8 mouse cellular contexts compared by ENCODE assay signal in the genomic region with DNA sequence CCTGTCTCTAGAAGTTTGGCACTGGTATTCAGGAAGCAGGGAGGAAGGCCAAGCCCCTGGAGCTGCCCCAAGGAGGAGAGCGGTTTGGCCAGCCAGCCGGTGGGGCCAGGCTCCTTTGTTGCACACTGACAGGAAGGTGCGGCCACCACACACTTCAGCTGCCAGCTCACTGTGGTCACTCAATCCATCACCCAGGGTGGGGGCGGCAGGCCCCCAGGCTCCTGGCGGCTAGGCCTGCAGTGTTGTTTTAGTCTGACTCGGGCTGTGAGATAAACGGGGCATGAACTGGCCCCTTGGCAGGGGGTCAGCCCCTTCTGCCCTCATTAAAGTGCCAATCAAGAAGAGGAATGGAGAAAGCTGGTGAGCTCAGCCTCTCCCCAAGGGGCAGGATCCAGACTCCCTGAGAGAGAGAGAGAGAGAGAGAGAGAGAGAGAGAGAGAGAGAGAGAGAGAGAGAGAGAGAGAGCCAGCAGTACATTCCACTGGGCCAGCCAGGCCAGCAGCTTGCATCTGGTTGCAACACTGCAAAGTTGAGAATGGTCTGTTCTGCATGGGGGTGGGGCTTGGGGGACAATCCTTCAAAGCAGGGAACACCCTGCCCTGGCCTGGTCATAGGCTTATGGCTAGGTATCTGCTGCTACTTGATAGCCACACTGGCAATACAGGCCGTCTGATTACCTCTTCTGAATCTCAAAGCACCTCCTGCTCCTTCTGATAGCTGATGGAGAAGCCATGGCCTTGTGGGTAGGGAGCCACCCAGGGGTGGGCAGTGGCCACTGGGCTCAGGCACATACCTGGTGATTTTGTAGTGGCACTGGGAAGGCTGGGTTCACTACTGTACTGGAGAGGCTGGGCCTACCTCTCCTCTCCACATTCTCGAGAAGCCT. TPM values are rescaled to one million over a fixed set of nuclear protein-coding genes. Genes with fewer than 3 reads are reported as not detected.
A peak's percentile ranks its signal among the peaks of the same experiment; 100 is the strongest.
DNase-seq lines count a peak whose midpoint lies in the region; ATAC-seq and TF ChIP-seq lines count a peak whose summit lies in the region.

No protein-coding gene starts in this region.

- TF ChIP-seq CTCF in embryonic fibroblast, embryonic 13.5 days (IDR thresholded peaks at IDR 0.05; ENCODE audit: borderline replicate concordance, insufficient read depth, low read length), result no peak

- H3K9me3 ChIP-seq in heart, embryonic 14.5 days (ENCODE audit: control insufficient read depth, low read length), result no peaks in the 10 kb centered on the region
- no peaks in the 10 kb centered on the region for H3K9me3 ChIP-seq in kidney, embryonic 16.5 days (ENCODE audit: low read length)

- 0 out of 2 replicates have a peak, but pooled peaks cover 2% of the 10 kb centered on the region for H3K4me1 ChIP-seq in embryonic fibroblast, embryonic 13.5 days (ENCODE audit: control insufficient read depth, insufficient read depth, low read length)
- peaks cover 27 to 38% of the 10 kb centered on the region in 2 experiments for H3K4me1 ChIP-seq in heart, embryonic 14.5 days (ENCODE audit: control insufficient read depth in 2 of 2, insufficient read depth in 2 of 2, low read length in 2 of 2)
- H3K4me1 ChIP-seq in kidney, embryonic 16.5 days (ENCODE audit: insufficient read depth, low read length), result peaks cover 32% of the 10 kb centered on the region

- peak; percentile 76 for ATAC-seq in heart, embryonic 14.5 days (ENCODE audit: insufficient number of reproducible peaks, insufficient read depth, low FRiP score, low read depth)
- ATAC-seq in kidney, embryonic 16.5 days (ENCODE audit: low FRiP score, low TSS enrichment), result peak; percentile 92

- H3K27me3 ChIP-seq in heart, embryonic 14.5 days (ENCODE audit: control insufficient read depth, insufficient read depth, low read length), result no peaks in the 10 kb centered on the region
- H3K27me3 ChIP-seq in kidney, embryonic 16.5 days (ENCODE audit: insufficient read depth, low read length), result no peaks in the 10 kb centered on the region

- 14% methylated on average over 9 of the region's 9 CpGs for WGBS in heart, embryonic 14.5 days
- WGBS in kidney, embryonic 16.5 days, result 6% methylated on average over 9 of the region's 9 CpGs

- no peak for TF ChIP-seq POLR2A in embryonic fibroblast, embryonic 13.5 days (IDR thresholded peaks at IDR 0.05; ENCODE audit: low read depth, low read length)

- peak overlapping the region; percentile 22; the same call in 1 of the 2 replicates for H3K9ac ChIP-seq in heart, embryonic 14.5 days (ENCODE audit: low read length)
- H3K9ac ChIP-seq in kidney, embryonic 16.5 days (replicated peaks; ENCODE audit: low read length), result peak overlapping the region; percentile 55

- DNase-seq in right cerebral cortex, adult 18-20 months, result peak; percentile 13
- DNase-seq in right cerebral cortex, postnatal 36 days (ENCODE audit: low spot score in 2 of 2), result no peak
- DNase-seq in lung, postnatal 25 days (ENCODE audit: low spot score), result peak; percentile 80
- peak; percentile 73 for DNase-seq in retina, embryonic 14.5 days (ENCODE audit: low spot score)
- DNase-seq in thymus, postnatal 36 days, result no peak

- no peak overlapping the region for H3K4me2 ChIP-seq in heart, embryonic 14.5 days (ENCODE audit: low read length)
- H3K4me2 ChIP-seq in kidney, embryonic 16.5 days (replicated peaks; ENCODE audit: low read depth, low read length), result peak overlapping the region; percentile 17; the same call in 1 of the 2 replicates

- H3K36me3 ChIP-seq in heart, embryonic 14.5 days (ENCODE audit: control insufficient read depth, insufficient read depth, low read length), result no peaks in the 10 kb centered on the region
- no peaks in the 10 kb centered on the region for H3K36me3 ChIP-seq in kidney, embryonic 16.5 days (ENCODE audit: insufficient read depth, low read length)

- H3K27ac ChIP-seq in embryonic fibroblast, embryonic 13.5 days (ENCODE audit: insufficient read depth, low read length), result peak overlapping the region; percentile 24
- H3K27ac ChIP-seq in heart, embryonic 14.5 days (replicated peaks in 1 of 2; ENCODE audit: control insufficient read depth in 1 of 2, insufficient read depth in 1 of 2, low read depth in 2 of 2, low read length in 2 of 2), result peak overlapping the region; percentile 50 to 86
- H3K27ac ChIP-seq in kidney, embryonic 16.5 days (ENCODE audit: low read length), result peak overlapping the region; percentile 84

- no peak overlapping the region for H3K4me3 ChIP-seq in embryonic fibroblast, embryonic 13.5 days (ENCODE audit: insufficient read depth, low read length)
- no peak overlapping the region for H3K4me3 ChIP-seq in heart, embryonic 14.5 days (ENCODE audit: control insufficient read depth in 1 of 2, insufficient read depth in 1 of 2, low read depth in 1 of 2, low read length in 2 of 2)
- no peak overlapping the region for H3K4me3 ChIP-seq in kidney, embryonic 16.5 days (ENCODE audit: low read length)

RNA-seq across cellular contexts. Expression of gene Dhrs3, which starts 57.1 kb away (rescaled TPM):
- polyA plus RNA-seq in embryonic fibroblast, embryonic 13.5 days (2011; ENCODE audit: insufficient read length, low read depth, missing spikeins), result 21.9 and 23.8 TPM in 2 replicates
- polyA plus RNA-seq in heart, embryonic 14.5 days (2014; fragmentation: Nextera tagmentation; extraction: Ambion mirVana), result 33.3 and 36.6 TPM in 2 replicates
- 210 and 217 TPM in 2 replicates for polyA plus RNA-seq in kidney, embryonic 16.5 days (2015; fragmentation: Nextera tagmentation; extraction: Ambion mirVana)

Comparison
In these comparisons a context has a peak if more than half of its experiments do, and no peak if none do; other contexts are left out.
1. DNase-seq: peak in right cerebral cortex, adult 18-20 months (single experiment), lung, postnatal 25 days (single experiment) and retina, embryonic 14.5 days (single experiment); none in right cerebral cortex, postnatal 36 days (0 of 2) and thymus, postnatal 36 days (0 of 2).
2. H3K27ac ChIP-seq: peak in every context shown above with its lines; median percentile 84 in kidney, embryonic 16.5 days; 68 in heart, embryonic 14.5 days; 24 in embryonic fibroblast, embryonic 13.5 days.